Mouse (Mus musculus) heart, embryonic 15.5 days (tissue): Measurements from ENCODE around the gene Cul4a. TPM values are rescaled to one million over a fixed set of nuclear protein-coding genes. Genes with fewer than 3 reads are reported as not detected.

ENCODE experiments used
- ATAC-seq: fragments of 200-750 bp; cut with Nextera tagmentation; replicated peaks from 2 replicates; pipeline ENCODE4 v1.8.0; 2017; ENCODE audit warnings: low read depth, moderate TSS enrichment; ENCODE audit not compliant: insufficient number of reproducible peaks, insufficient read depth, low FRiP score
- H3K27ac ChIP-seq: fragments of 300-500 bp; sonication (generic); 2 replicates; pipeline ENCODE4 v1.5.1; 2015; ENCODE audit warnings: mild to moderate bottlenecking, inconsistent platforms
- H3K27me3 ChIP-seq: fragments of 300-500 bp; sonication (generic); 2 replicates; pipeline ENCODE4 v1.6.1; 2015; ENCODE audit warnings: inconsistent platforms
- H3K36me3 ChIP-seq: fragments of 300-500 bp; sonication (generic); 2 replicates; pipeline ENCODE4 v1.6.1; 2015; ENCODE audit warnings: mild to moderate bottlenecking, inconsistent platforms
- H3K4me1 ChIP-seq: fragments of 300-500 bp; sonication (generic); replicated peaks from 2 replicates; pipeline ENCODE4 v1.6.1; 2015; ENCODE audit warnings: inconsistent platforms
- H3K4me2 ChIP-seq: fragments of 300-500 bp; sonication (generic); 2 replicates; pipeline ENCODE4 v1.6.1; 2015; ENCODE audit warnings: inconsistent platforms, mild to moderate bottlenecking, moderate library complexity
- H3K4me3 ChIP-seq: fragments of 300-500 bp; sonication (generic); 2 replicates; pipeline ENCODE4 v1.5.1; 2015; ENCODE audit warnings: mild to moderate bottlenecking, inconsistent platforms
- H3K9ac ChIP-seq: fragments of 300-500 bp; sonication (generic); 2 replicates; pipeline ENCODE4 v1.6.1; 2015; ENCODE audit warnings: mild to moderate bottlenecking, inconsistent platforms
- H3K9me3 ChIP-seq: fragments of 300-500 bp; sonication (generic); replicated peaks from 2 replicates; pipeline ENCODE4 v1.6.1; 2016; ENCODE audit warnings: inconsistent platforms
- WGBS: fragments of 180-500 bp; shearing (Covaris S2); methylation state at CpG from one replicate; pipeline ENCODE4 v1.1.7; 2015; ENCODE audit warnings: mixed read lengths; 5-methylcytosine and 5-hydroxymethylcytosine counted together
- polyA plus RNA-seq: library from polyadenylated mRNA; unstranded; fragments of >200 nt; fragmentation: Nextera tagmentation; extraction: Ambion mirVana; gene quantifications from 2 replicates; pipeline ENCODE4 v1.2.1, GENCODE M21; 2015

The Cul4a gene
- polyA plus RNA-seq, 1 experiment from 2014 or later = 88.5 TPM

DNA sequence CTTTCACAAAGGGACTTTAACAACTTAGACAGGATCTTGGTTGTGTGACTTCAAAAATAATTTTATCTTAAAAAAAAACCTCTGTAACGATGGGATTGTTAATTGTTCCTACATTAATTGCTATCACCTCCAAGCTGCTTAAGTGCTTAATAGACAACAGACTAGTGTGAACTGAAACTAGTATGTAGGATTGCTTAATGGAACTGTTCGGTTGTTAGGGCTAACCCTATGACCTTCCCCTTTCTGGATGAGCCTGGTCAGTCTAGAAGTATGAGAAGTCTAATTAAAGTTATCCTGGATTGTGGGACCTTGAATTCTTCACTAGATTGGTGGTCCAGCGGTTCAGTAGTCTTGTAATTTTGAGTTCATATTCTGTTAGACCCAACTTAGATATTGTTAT lies 55.3 kb downstream of the Cul4a start:
- peak overlapping the region; percentile 97; the same call in 1 of the 2 replicates for H3K9ac ChIP-seq
- H3K27ac ChIP-seq = no peak overlapping the region
- WGBS = 80% methylated on average over 3 of the region's 3 CpGs
- H3K4me1 ChIP-seq = peaks cover 24% of the 10 kb centered on the region
- H3K4me2 ChIP-seq = peak overlapping the region; percentile 87
- H3K9me3 ChIP-seq = no peaks in the 10 kb centered on the region
- H3K36me3 ChIP-seq = no peaks in the 10 kb centered on the region
- H3K27me3 ChIP-seq = no peaks in the 10 kb centered on the region
- peak overlapping the region; percentile 99 for H3K4me3 ChIP-seq
- ATAC-seq = no peak

DNA sequence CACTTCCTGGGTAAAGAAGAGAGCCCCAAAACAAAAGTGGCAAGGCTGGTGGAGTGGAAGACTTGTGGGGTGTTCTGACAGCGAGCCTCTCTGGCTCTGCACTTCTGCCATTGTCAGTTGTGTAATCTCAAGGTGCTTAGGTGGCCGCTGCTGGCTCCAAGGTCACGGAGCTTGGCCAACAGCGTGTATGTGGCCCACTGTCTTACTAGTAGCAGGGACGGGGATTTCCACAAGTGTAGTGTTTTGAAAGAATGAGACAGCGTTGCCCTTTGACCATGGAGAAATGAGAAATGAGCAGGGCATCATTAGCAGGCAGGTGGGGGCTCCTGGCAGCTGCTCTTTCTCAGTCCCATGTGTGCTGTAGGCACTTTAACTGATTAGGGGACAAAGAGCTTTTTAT lies 56.7 kb downstream of the Cul4a start:
- no peak for ATAC-seq
- Histone ChIP-seq H3K36me3 (peaks cover under 1% of the 10 kb centered on the region; the same call in 1 of the 2 replicates), H3K4me1 (peaks cover 24% of the 10 kb centered on the region), H3K27me3 (no peaks in the 10 kb centered on the region), H3K27ac (no peak overlapping the region), H3K9ac (no peak overlapping the region), H3K4me2 (no peak overlapping the region), H3K4me3 (no peak overlapping the region), H3K9me3 (no peaks in the 10 kb centered on the region)
- 69% methylated on average over 6 of the region's 6 CpGs for WGBS

DNA sequence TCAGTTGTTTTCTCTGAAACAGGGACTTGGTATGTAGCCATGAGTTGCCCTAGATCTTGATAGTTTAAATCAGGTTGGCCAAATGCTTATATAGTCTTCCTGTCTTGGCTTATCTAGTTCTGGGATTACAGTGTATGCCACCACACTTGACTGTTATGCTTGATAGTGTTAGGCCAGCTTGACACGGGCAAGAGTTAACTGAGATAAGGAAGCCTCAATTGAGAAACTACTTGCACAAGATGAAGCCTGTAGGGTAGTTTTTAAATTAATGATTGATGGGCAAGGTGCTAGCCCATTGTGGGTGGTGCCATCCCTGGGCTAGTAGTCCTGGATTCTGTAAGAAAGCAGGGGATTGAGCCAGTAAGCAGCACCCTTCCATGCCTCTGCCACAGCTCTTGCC lies 58.1 kb downstream of the Cul4a start:
- H3K4me3 ChIP-seq = no peak overlapping the region
- H3K27ac ChIP-seq = no peak overlapping the region
- H3K27me3 ChIP-seq = no peaks in the 10 kb centered on the region
- 53% methylated on average over 1 of the region's 1 CpGs for WGBS
- no peak for ATAC-seq
- H3K9me3 ChIP-seq = no peaks in the 10 kb centered on the region
- H3K4me2 ChIP-seq = no peak overlapping the region
- H3K9ac ChIP-seq = no peak overlapping the region
- H3K36me3 ChIP-seq = peaks cover 14% of the 10 kb centered on the region
- peaks cover 25% of the 10 kb centered on the region for H3K4me1 ChIP-seq

DNA sequence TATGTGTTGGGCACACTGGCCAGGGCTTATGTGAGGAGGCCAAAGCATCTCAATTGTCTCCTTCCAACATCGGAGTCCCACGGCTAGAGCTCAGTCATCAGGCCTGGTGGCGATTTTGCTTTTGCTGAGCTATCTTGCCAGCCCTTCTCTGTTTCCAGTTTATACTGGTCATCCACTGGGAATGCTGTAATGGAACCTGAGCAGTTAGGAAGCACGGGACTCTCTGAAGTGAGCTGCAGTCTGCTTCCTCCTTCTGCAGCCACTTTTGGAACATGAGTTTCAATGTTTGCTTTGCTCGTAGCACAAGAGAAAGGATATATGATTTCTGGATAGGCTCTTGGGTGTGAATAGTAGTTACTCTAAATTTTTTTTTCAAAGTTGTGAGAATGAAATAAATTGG lies 58.9 kb downstream of the Cul4a start:
- Histone ChIP-seq H3K4me1 (peaks cover 29% of the 10 kb centered on the region), H3K4me3 (no peak overlapping the region), H3K36me3 (peaks cover 19% of the 10 kb centered on the region), H3K9ac (no peak overlapping the region), H3K9me3 (no peaks in the 10 kb centered on the region), H3K27ac (no peak overlapping the region), H3K4me2 (no peak overlapping the region), H3K27me3 (no peaks in the 10 kb centered on the region)
- no peak for ATAC-seq
- WGBS = 81% methylated on average over 5 of the region's 5 CpGs

DNA sequence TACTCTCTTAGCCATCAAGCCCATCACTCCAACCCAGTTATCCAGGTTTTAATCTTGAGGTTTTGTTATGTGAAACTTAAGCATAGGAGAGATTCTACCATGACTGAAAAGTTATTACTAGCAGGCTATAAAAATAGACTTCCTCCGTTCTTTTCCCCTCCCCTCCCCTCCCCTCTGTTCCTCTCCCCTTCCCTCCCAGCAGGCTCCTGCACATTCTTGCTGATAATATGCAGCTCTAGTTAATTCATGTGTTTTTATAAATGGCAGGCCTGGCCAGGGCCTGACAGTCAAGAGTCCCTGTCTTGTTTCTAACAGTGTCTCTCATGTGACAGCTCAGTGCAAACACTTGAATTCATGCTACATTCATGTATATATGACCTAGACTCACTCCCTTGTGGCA lies 65.1 kb downstream of the Cul4a start:
- no peaks in the 10 kb centered on the region for H3K9me3 ChIP-seq
- no peak overlapping the region for H3K9ac ChIP-seq
- H3K4me3 ChIP-seq = no peak overlapping the region
- H3K4me2 ChIP-seq = 0 out of 2 replicates have a peak overlapping the region, but pooled peaks have one; percentile 16
- H3K27me3 ChIP-seq = no peaks in the 10 kb centered on the region
- H3K27ac ChIP-seq = peak overlapping the region; percentile 76
- H3K36me3 ChIP-seq = peaks cover 54% of the 10 kb centered on the region
- peak; percentile 62 for ATAC-seq
- H3K4me1 ChIP-seq = peaks cover 21% of the 10 kb centered on the region
- 30% methylated on average over 1 of the region's 1 CpGs for whole genome bisulfite sequencing

DNA sequence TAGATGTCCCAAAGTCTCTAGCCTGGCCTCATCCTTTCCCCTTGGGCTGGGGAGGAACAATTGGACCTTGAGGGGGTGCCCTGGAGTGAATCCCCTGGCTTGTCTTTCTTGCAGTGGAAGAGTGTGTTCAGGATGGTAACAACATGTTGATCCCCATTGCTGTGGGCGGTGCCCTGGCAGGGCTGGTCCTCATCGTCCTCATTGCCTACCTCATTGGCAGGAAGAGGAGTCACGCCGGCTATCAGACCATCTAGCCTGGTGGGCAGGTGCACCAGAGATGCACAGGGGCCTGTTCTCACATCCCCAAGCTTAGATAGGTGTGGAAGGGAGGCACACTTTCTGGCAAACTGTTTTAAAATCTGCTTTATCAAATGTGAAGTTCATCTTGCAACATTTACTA lies 68.9 kb downstream of the Cul4a start:
- WGBS = 86% methylated on average over 4 of the region's 4 CpGs
- no peaks in the 10 kb centered on the region for H3K9me3 ChIP-seq
- no peak overlapping the region for H3K27ac ChIP-seq
- no peak overlapping the region for H3K9ac ChIP-seq
- H3K36me3 ChIP-seq = peaks cover 50% of the 10 kb centered on the region
- ATAC-seq = no peak
- H3K27me3 ChIP-seq = no peaks in the 10 kb centered on the region
- peaks cover 16% of the 10 kb centered on the region for H3K4me1 ChIP-seq
- H3K4me2 ChIP-seq = no peak overlapping the region
- no peak overlapping the region for H3K4me3 ChIP-seq

DNA sequence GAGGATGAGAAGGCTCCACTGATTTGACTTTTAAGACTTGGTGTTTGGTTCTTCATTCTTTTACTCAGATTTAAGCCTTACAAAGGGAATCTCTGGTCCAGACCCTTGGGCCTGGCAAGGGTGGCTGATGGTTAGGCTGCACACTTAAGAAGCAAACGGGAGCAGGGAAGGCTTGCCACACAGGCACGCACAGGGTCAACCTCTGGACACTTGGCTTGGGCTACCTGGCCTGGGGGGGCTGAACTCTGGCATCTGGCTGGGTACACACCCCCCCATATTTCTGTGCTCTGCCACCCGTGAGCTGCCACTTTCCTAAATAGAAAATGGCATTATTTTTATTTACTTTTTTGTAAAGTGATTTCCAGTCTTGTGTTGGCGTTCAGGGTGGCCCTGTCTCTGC lies 69.4 kb downstream of the Cul4a start:
- Histone ChIP-seq H3K9ac (no peak overlapping the region), H3K4me1 (peaks cover 17% of the 10 kb centered on the region), H3K9me3 (no peaks in the 10 kb centered on the region), H3K27me3 (no peaks in the 10 kb centered on the region), H3K4me2 (no peak overlapping the region), H3K36me3 (peaks cover 50% of the 10 kb centered on the region), H3K4me3 (no peak overlapping the region), H3K27ac (no peak overlapping the region)
- ATAC-seq = no peak
- WGBS = 81% methylated on average over 4 of the region's 4 CpGs

DNA sequence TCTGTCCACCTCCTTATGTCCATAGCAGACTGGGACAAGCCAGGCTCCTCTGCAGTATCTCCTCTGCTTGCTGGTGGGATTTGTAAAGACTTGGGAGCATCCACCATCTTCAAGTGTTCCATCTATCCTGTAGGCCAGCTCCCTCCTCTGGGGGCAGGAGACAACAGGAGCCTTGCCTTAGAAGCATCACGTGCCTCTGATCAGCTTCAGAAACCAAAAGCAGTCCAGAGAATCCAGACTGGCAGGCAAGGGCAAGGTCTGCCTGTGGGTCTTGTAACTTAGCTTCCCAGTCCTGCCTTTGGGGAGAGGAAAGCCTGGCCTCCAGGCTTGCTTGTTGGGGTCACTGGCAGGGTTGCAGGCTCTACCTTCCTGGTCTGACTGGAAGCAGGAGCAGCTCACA lies 70.2 kb downstream of the Cul4a start:
- Histone ChIP-seq H3K9ac (no peak overlapping the region), H3K36me3 (peaks cover 50% of the 10 kb centered on the region), H3K4me2 (no peak overlapping the region), H3K4me3 (no peak overlapping the region), H3K27me3 (no peaks in the 10 kb centered on the region), H3K27ac (no peak overlapping the region), H3K9me3 (no peaks in the 10 kb centered on the region), H3K4me1 (peaks cover 19% of the 10 kb centered on the region)
- WGBS = 84% methylated on average over 1 of the region's 1 CpGs
- ATAC-seq = no peak

- Histone ChIP-seq H3K4me2 (no peak overlapping the region), H3K9me3 (no peaks in the 10 kb centered on the region), H3K36me3 (peaks cover 48% of the 10 kb centered on the region), H3K27me3 (no peaks in the 10 kb centered on the region), H3K27ac (no peak overlapping the region), H3K9ac (no peak overlapping the region), H3K4me1 (peaks cover 29% of the 10 kb centered on the region), H3K4me3 (no peak overlapping the region)
- ATAC-seq = no peak
- WGBS = 86% methylated on average over 7 of the region's 7 CpGs
Measured at GRCm38 (mm10) chr8:13177173-13177852, 71.9 kb downstream of the Cul4a start.

GRCm38 (mm10) chr8:13178137-13178536 lies 72.7 kb downstream of the Cul4a start:
- ATAC-seq = no peak
- H3K27ac ChIP-seq = no peak overlapping the region
- no peak overlapping the region for H3K9ac ChIP-seq
- peaks cover 40% of the 10 kb centered on the region for H3K36me3 ChIP-seq
- no peak overlapping the region for H3K4me2 ChIP-seq
- no peaks in the 10 kb centered on the region for H3K9me3 ChIP-seq
- no peak overlapping the region for H3K4me3 ChIP-seq
- H3K4me1 ChIP-seq = peaks cover 31% of the 10 kb centered on the region
- no peaks in the 10 kb centered on the region for H3K27me3 ChIP-seq
- 90% methylated on average over 5 of the region's 5 CpGs for WGBS

- Histone ChIP-seq H3K36me3 (peaks cover 26% of the 10 kb centered on the region), H3K4me2 (no peak overlapping the region), H3K27ac (no peak overlapping the region), H3K9me3 (no peaks in the 10 kb centered on the region), H3K4me1 (peaks cover 31% of the 10 kb centered on the region), H3K9ac (0 out of 2 replicates have a peak overlapping the region, but pooled peaks have one; percentile 26), H3K4me3 (no peak overlapping the region), H3K27me3 (no peaks in the 10 kb centered on the region)
- WGBS = 59% methylated on average over 6 of the region's 6 CpGs
- no peak for ATAC-seq
Measured at GRCm38 (mm10) chr8:13179482-13179881, 74.1 kb downstream of the Cul4a start.

GRCm38 (mm10) chr8:13179948-13180347 lies 74.5 kb downstream of the Cul4a start:
- Histone ChIP-seq H3K4me2 (no peak overlapping the region), H3K27ac (no peak overlapping the region), H3K9ac (0 out of 2 replicates have a peak overlapping the region, but pooled peaks have one; percentile 26), H3K36me3 (peaks cover 22% of the 10 kb centered on the region), H3K27me3 (no peaks in the 10 kb centered on the region), H3K4me1 (peaks cover 31% of the 10 kb centered on the region), H3K9me3 (no peaks in the 10 kb centered on the region), H3K4me3 (no peak overlapping the region)
- no peak for ATAC-seq
- WGBS = 66% methylated on average over 7 of the region's 7 CpGs
